Mouse (Mus musculus): ENCODE data around the gene Stpg3.

GRCm38 (mm10) chr2:25236614-25237013 is 22.2 kb upstream of the Stpg3 start, which contains the start of gene Rnf224:
- TF ChIP-seq CTCF (IDR thresholded peaks at IDR 0.05; ENCODE audit: control insufficient read depth, insufficient read depth, insufficient read length) (no peak), CEBPB (IDR thresholded peaks at IDR 0.05; ENCODE audit: low read depth) (no peak), USF1 (IDR thresholded peaks at IDR 0.05; ENCODE audit: low read depth) (no peak), MYOD1 (IDR thresholded peaks at IDR 0.05; ENCODE audit: control insufficient read depth, insufficient read length, low read depth) (no peak), MAX (IDR thresholded peaks at IDR 0.05) (no peak), MYOG (IDR thresholded peaks at IDR 0.05; ENCODE audit: control insufficient read depth, extremely low read depth, insufficient read length) (no peak)

Data from C2C12 (cell line).